Mouse (Mus musculus) C2C12 (cell line): ENCODE measurements at regions not wholly inside any gene's neighbourhood (a gene's known extent, or its start where the extent isn't known, plus 50 kb on each side); places are given as distances from the start of the nearest gene placed in this dataset.

Source experiments
- CEBPB ChIP-seq: IDR thresholded peaks from one replicate; pipeline ENCODE4 v1.6.1; 2011; ENCODE audit warnings: low read depth, mild to moderate bottlenecking, control low read depth, moderate library complexity
- CTCF ChIP-seq: IDR thresholded peaks from one replicate; pipeline ENCODE4 v1.5.1; 2011; ENCODE audit not compliant: control insufficient read depth, insufficient read depth, insufficient read length
- MAX ChIP-seq: IDR thresholded peaks from one replicate; pipeline ENCODE4 v1.6.1; 2011; ENCODE audit warnings: mild to moderate bottlenecking, control low read depth
- MYOD1 ChIP-seq: IDR thresholded peaks from one replicate; pipeline ENCODE4 v1.6.1; 2011; ENCODE audit warnings: low read depth; ENCODE audit not compliant: control insufficient read depth, insufficient read length
- MYOG ChIP-seq: IDR thresholded peaks from one replicate; pipeline ENCODE4 v1.6.1; 2011; ENCODE audit not compliant: control insufficient read depth, insufficient read length; ENCODE audit errors: extremely low read depth
- USF1 ChIP-seq: IDR thresholded peaks from one replicate; pipeline ENCODE4 v1.6.1; 2011; ENCODE audit warnings: low read depth, mild to moderate bottlenecking, control low read depth, moderate library complexity

DNA sequence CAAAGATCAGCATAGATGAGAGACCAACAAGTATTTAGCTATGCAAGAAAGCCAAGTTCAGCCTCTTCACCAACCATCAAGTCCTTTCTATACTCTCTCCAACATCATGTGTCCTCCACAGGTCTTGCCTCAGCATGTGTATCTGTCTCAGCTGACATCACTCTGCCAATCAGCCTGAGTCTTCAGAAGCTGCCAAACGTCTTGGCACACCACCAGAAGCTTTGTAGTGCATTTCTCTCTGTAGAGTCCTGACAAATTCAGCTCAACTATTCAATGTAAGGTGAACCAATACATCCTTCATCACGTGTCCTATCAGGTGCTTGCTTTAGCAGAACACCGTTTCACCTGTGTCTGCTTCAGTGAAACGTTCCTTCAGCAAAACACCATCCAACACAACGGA lies 462.4 kb upstream of the Kazn start:
- no peak for TF ChIP-seq MAX
- TF ChIP-seq CTCF = no peak
- no peak for TF ChIP-seq CEBPB
- no peak for TF ChIP-seq MYOG
- no peak for TF ChIP-seq MYOD1
- TF ChIP-seq USF1 = no peak
